Mouse (Mus musculus) layer of hippocampus, postnatal 14 days (tissue): ENCODE results near the gene Npas1. TPM values are rescaled to one million over a fixed set of nuclear protein-coding genes. Genes with fewer than 3 reads are reported as not detected.
A peak's percentile ranks its signal among the peaks of the same experiment; 100 is the strongest.

Source experiments
- DNase-seq, 2 experiments: peaks; one replicate each; pipeline ENCODE4 v3.0.0; 2021 to 2022; ENCODE audit warnings: low spot score in 2 of 2, mixed read lengths in 1 of 2
- long read RNA-seq, 2 experiments: library from polyadenylated mRNA; stranded (forward); transcript quantifications; one replicate each; pipeline ENCODE4 v2.0.0; 2021
- total RNA-seq, 2 experiments: library from RNA; stranded (reverse); gene quantifications; 2 replicates each; pipeline ENCODE4 v1.2.3; 2021

Npas1 gene
- total RNA-seq: 10 to 100 TPM; 19.7 to 23.6 TPM
- long read RNA-seq, experiment 1, transcript Npas1-201 (12 exons, 2,091 nt): major isoform, 23 of 36 reads
- long read RNA-seq, experiment 1, partial matches to known transcripts: 3 of 36 reads
- long read RNA-seq, experiment 1, other reads (novel, unspliced or antisense): 8 of 36 reads
- long read RNA-seq, experiment 2, transcript Npas1-201 (12 exons, 2,091 nt): major isoform, 32 of 52 reads
- long read RNA-seq, experiment 2, partial matches to known transcripts: 9 of 52 reads
- long read RNA-seq, experiment 2, other reads (novel, unspliced or antisense): 8 of 52 reads

DNA sequence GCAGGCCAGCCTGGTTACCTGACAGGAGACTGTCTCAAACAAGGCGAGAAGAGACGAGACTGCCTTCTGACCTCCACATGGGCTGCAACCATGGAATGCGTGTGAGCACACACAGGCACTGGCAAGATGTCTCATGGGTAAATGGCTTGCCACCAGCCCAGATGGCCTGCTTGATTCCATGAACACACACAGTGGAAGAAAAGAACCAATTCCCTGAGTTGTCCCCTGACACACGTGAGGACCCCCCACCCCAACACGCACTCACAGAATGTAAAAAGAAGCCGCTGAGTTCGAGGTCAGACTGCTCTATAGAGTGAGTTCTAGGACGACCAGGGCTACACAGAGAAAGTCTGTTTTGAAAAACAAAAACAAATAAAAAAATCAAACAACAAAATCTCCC is at the start of gene Npas1:
Npas1 (minus strand) TSS at position 101 of the 400 bp plus-strand sequence.
- no peak for DNase-seq

DNA sequence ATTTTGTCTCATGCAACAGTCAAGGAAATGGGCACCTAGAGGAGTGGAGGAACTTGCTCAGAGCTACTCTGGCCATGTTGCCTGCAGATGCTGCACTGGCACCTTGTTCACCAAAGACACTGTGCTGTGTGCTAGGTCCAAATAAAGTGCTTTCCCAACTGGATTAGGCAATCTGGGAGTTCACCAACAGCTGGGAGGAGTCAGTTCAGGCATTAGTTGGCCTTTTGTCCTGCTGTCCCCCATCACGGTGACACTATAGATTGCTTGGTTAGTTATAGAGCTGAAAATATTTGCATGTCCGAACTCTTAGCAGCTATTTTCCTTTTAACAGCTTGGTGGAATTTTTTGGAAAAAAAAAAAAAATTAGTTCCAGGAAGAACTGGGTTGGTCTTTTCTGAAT is 48.5 kb upstream of the Npas1 start:
- DNase-seq: no peak

DNA sequence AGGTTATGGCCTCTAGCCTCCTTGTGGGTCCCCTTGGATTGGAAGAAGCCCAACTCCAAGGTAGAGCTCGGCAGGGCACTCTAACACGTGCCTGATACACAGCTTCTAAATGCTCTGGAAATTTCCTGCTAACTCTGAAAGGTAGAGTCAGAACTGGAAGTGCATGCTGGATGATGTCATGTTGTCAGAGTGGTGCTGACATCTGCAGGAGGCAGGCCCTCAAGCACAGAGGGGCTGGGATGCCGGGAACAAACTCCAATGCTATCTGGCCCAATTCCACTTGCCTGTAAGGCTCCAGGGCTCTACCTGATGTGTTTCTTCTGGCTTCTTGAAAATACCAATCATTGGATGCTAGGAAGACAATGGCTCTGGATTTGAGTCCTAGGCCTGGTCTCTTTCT is 47.9 kb upstream of the Npas1 start:
- no peak for DNase-seq

DNA sequence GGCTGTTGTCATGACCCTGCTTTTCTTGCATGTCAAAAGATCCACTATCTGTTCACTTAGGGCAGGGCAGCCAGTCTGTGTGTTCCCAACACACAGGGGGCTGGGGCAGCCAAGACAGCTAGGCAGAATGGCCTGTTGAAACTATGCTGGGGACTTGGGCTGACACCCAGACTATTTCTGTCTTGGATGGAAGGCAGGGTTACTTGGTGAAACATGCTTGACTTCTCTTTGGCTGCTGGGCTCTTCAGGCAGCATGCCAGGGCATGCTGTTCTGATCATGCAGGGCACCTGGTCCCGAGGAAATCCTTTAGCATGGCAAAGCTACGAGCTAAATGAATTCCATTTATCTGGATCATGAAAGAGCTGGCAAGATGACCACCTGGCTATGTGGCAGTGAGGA is 46.8 kb upstream of the Npas1 start:
- no peak for DNase-seq

DNA sequence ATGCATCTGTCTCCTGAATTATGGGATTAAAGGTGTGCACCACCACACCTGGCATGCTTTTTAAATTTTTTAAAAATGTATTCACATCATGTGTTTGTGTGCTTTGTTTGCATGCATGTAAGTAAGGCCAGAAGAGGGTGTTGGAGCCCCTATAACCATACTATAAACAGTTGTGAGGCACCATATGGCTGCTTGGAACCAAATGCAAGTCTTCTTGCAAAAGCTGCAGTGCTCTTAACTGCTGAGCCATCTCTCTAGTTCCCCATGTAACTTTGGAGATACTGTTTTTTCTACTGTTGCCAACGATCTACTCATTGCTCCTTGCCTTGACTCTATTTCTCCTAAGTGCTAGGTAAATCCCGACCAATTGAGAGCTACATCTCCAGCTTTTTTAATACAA is 41.8 kb upstream of the Npas1 start:
- no peak for DNase-seq

DNA sequence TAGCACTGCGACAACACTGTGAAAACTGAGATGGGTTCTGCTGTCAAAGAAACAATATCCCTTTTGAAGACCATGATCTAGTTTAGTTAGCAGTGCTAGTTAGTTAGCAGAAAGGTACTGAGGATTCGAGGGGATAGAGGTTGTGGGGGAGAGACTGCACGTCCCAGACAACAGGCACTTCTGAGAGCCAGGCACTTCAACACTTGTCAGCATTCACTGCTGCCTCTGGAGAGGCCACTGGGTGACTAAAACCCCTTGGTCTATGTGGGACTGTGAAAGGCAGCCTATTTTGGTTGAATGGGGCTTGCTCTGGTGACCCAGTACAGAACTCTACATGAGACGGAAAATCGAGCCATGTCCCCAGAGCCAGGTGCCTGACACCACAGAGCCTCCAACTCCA is 39.7 kb upstream of the Npas1 start:
- no peak for DNase-seq

DNA sequence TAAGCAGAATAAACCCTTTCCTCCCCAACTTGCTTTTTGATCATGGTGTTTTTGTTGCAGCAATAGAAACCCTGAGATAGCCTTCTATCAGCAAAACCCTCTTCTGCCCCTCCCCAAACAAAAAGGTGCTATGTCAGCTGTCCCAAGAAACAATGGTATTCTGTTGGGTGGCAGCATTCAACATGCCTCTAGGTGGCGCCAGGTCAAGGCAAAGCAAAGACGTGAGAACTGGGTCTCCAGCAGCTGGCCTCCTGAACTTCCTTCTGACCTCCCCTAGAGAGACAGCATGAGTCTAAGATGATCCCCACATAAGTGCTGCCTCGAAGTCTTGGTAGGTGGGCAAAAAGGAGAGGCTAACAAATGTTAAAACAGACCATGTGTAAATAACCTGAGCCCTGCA is 29.8 kb upstream of the Npas1 start:
- DNase-seq: no peak

GRCm38 (mm10) chr7:16505226-16505593 is 27.7 kb upstream of the Npas1 start:
- DNase-seq: no peak

DNA sequence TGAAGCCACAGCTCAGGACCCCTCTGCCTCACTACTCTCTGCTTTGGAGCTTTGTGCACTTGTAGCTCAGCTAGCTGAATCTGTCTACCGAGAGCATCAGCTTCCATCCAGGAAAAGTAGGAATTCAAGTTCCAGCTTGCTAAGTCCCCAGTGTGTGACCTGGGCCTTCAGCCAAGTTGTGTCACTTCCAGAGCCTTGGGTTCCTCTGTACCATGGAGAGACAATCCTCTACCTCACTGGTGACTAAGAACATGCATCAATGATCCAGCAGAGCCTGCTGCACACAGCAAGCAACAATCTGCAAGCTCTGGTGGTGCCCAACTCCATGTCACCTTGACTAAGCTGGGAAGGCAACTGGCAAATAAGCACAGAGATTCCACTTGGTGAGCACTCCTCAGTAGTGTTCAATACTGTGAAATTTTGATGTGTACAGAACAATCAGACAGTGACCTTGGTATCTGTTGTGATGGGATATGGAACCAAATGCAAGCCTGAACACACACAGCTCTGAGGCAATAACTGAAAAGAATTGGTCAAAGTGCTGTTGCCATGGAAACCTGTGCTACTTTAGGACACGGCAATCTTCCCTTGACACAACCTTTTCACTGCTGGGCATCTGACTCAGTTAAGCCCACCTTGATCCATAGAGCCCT is 27.2 kb upstream of the Npas1 start:
- DNase-seq: no peak

DNA sequence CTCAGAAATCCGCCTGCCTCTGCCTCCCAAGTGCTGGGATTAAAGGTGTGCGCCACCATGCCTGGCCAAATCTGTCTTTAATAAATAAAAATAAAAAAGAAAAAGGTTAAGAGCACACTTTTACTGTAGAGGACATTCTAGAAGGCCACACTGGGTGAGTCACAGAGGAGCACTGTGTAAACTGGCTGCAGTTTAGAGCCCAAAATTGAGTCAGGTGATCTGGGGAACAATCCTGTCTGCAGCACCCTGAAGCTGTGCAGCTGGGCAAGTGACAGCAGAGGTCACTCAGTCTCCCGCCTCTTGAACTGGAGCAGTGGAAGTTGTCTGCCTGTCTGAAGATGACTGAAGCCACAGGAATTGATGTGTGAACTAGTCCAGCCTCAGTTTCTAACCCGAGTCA is 24.0 kb upstream of the Npas1 start:
- DNase-seq: no peak

GRCm38 (mm10) chr7:16499671-16500104 is 22.2 kb upstream of the Npas1 start:
- peak in 1 of 2 experiments; percentile 50 for DNase-seq

GRCm38 (mm10) chr7:16496260-16496659 is 18.7 kb upstream of the Npas1 start:
- no peak for DNase-seq

DNA sequence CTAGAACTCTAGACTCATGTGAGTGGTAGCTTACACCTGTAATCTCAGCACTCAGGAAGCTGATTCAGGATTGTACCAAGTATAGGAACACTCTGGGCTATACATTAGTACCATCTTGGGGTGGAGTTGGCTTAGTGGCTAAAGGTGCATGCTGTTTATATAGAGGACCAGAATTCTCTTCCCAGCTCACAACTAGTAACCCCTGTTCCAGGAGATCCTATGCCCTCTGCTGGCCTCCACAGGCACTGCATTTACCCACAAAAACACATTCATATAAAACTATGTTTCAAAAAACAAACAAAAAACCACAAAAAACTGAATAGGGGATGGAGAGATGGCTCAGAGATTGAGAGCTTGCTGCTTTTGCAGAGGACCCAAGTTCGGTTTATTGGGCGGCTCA is 15.8 kb upstream of the Npas1 start:
- DNase-seq: peak; percentile 40 to 47

GRCm38 (mm10) chr7:16492211-16492610 is 14.7 kb upstream of the Npas1 start:
- peak in 1 of 2 experiments; percentile 36 for DNase-seq

- DNase-seq: peak; percentile 57 to 65
Observed at GRCm38 (mm10) chr7:16491759-16492158, 14.2 kb upstream of the Npas1 start.

DNA sequence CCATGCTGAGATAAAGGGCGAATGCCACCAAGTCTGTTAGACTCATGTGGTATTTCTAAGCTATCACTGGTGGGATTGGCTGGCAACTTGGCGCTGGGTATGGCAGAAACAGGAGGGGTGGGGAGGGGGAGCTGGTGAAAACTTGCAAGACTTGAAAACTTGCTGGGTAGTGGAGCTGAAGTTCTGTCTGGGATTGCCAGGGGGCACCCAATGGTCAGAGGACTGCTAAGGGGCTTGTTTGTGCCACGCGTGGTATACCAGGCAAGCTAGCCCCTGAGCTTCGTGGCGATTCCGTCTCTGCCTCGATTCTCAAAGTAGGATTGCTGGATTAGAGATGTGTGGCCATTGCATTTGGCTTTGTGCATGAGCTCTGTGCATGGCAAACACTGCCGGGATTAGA is 12.4 kb upstream of the Npas1 start:
- DNase-seq: no peak

DNA sequence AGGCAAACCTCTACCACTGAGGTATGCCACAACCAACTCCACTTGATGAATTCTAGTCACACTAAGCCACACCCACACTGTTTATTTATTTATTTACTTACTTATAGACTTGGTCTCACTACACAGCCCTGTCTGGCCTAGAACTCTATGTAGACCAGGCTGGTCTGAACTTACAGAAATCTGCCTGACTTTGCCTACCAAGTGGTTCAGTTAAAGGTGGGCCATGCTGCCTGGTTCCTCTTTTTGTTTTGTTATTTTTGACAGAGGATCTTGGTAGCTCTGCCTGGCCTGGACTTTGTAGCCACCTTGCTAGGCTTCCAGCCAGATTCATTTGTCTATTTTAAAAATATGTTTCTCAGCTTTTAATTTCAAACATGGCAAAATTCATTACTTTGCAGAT is 11.3 kb upstream of the Npas1 start:
- DNase-seq: no peak

DNA sequence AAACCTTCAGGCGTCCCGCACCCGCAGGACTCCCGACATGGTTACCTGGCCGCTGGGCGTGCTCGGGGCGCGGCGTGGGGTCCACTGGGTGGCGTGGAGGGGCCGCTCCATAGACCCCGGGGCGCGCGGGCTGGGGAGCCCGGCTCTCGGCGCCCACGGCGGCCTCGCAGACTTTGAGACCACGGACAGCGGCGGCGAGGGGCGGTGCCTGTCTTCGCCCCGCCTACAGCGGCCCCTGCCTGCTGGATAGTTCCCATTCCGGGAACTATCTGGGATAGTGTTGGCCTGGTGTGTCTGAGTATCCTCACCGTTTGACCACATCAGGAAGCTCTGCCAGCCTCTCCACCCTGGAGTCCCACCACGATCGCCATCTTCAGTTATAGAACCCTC is 933 bp downstream of the Npas1 start:
- no peak for DNase-seq

GRCm38 (mm10) chr7:16475764-16476599 is 1.5 kb downstream of the Npas1 start:
- no peak for DNase-seq

DNA sequence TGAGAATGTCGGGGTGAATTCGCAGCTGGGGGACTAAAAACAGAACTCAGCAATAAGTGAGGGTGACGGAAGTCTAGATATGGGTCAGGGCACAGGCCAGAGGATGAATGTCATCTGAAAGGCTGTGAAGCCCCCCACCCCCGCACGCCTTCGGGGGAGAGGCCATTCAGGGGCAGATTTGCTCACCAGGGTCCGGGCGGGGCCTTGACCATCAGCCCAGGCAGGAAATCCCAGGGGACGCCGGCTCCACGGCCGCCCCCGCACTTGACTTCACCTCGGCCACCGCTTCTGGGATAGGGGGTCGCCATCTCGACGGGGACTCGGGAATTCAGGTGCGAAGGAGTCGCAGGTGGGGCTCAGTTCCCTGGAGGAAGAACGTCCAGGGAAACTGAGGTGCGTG is 2.2 kb downstream of the Npas1 start:
- no peak for DNase-seq

- DNase-seq: no peak
Observed at GRCm38 (mm10) chr7:16474445-16474844, 3.1 kb downstream of the Npas1 start.

DNA sequence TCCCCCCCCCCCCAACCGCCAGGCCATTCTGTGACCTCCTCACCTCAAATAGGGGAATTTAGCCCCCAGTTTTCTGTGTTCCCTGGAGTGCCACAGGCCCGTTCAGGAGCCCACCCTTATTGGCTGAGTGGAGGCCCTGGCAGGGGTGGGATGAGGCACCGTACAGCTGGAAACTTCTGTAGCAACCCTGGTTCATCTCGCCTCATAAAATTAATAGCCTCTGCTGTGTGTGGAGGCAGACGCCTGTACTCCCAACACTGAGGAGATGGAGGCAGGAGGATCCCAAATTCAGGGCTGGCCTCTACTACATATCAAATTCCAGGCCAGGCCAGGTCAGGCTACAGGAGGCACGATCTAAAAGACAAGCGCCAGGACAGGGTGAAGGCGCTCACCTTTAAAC is 3.7 kb downstream of the Npas1 start:
- DNase-seq: no peak
